Mouse (Mus musculus) lung, embryonic 16.5 days (tissue): ENCODE results near the gene Sytl1. TPM values are rescaled to one million over a fixed set of nuclear protein-coding genes. Genes with fewer than 3 reads are reported as not detected.

Experiments
- ATAC-seq: fragments of 200-750 bp; cut with Nextera tagmentation; 2 replicates; pipeline ENCODE4 v1.8.0; 2017; ENCODE audit warnings: low read depth, mild to moderate bottlenecking, moderate library complexity
- H3K27ac ChIP-seq: fragments of 300-500 bp; sonication (generic); 2 replicates; pipeline ENCODE4 v1.5.1; 2014; ENCODE audit warnings: mild to moderate bottlenecking, control low read depth, low read length
- H3K27me3 ChIP-seq: fragments of 300-500 bp; sonication (generic); 2 replicates; pipeline ENCODE4 v1.6.1; 2014; ENCODE audit warnings: low read depth, low read length, mixed read lengths; ENCODE audit not compliant: control insufficient read depth, insufficient read depth
- H3K36me3 ChIP-seq: fragments of 300-500 bp; sonication (generic); 2 replicates; pipeline ENCODE4 v1.6.1; 2014; ENCODE audit warnings: low read length; ENCODE audit not compliant: control insufficient read depth, insufficient read depth
- H3K4me1 ChIP-seq: fragments of 300-500 bp; sonication (generic); replicated peaks from 2 replicates; pipeline ENCODE4 v1.6.1; 2014; ENCODE audit warnings: low read length, mixed read lengths; ENCODE audit not compliant: control insufficient read depth, insufficient read depth
- H3K4me2 ChIP-seq: fragments of 300-500 bp; sonication (generic); 2 replicates; pipeline ENCODE4 v1.6.1; 2014; ENCODE audit warnings: low read depth, low read length, control low read depth
- H3K4me3 ChIP-seq: fragments of 300-500 bp; sonication (generic); 2 replicates; pipeline ENCODE4 v1.5.1; 2014; ENCODE audit warnings: mild to moderate bottlenecking, low read length, control low read depth
- H3K9ac ChIP-seq: fragments of 300-500 bp; sonication (generic); 2 replicates; pipeline ENCODE4 v1.6.1; 2014; ENCODE audit warnings: low read length, control low read depth
- H3K9me3 ChIP-seq: fragments of 300-500 bp; sonication (generic); 2 replicates; pipeline ENCODE4 v1.6.1; 2016; ENCODE audit warnings: low read length; ENCODE audit not compliant: control insufficient read depth
- WGBS: fragments of 180-500 bp; shearing (Covaris S2); extraction: QIAGEN DNeasy Blood & Tissue Kit; methylation state at CpG from one replicate; pipeline ENCODE4 v1.1.7; 2014; 5-methylcytosine and 5-hydroxymethylcytosine counted together
- polyA plus RNA-seq: library from polyadenylated mRNA; unstranded; fragments of >200 nt; fragmentation: Nextera tagmentation; extraction: Ambion mirVana; gene quantifications from 2 replicates; pipeline ENCODE4 v1.2.1, GENCODE M21; 2015

Sytl1 gene
- polyA plus RNA-seq, 1 experiment from 2014 or later, result 2.4 TPM

GRCm38 (mm10) chr4:133285950-133286349 lies 23.0 kb upstream of the Sytl1 start:
- no peak for ATAC-seq
- Histone ChIP-seq H3K36me3 (no peaks in the 10 kb centered on the region), H3K9ac (no peak overlapping the region), H3K4me1 (0 out of 2 replicates have a peak, but pooled peaks cover 5% of the 10 kb centered on the region), H3K27me3 (no peaks in the 10 kb centered on the region), H3K27ac (no peak overlapping the region), H3K4me3 (no peak overlapping the region), H3K4me2 (no peak overlapping the region), H3K9me3 (no peaks in the 10 kb centered on the region)
- WGBS, result 51% methylated on average over 5 of the region's 5 CpGs

DNA sequence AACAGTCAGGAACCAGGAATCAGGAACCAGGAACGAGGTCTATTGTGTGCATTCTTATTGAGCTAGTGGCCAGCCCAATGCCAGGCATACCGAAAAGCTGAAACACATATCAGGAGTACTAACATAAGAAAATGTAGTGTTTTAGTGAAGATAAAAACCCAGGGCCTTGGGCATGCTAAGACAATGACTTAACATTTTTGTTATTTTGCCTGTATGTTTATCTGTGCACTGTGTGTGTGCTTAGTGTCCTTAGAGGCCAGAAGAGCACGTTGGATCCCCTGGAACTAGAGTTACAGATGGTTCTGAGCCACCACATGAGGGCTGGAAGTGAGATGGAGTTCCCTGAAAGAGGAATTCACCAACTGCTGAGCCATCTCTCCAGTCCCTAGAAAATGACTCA lies 22.4 kb upstream of the Sytl1 start:
- Histone ChIP-seq H3K4me2 (no peak overlapping the region), H3K9me3 (no peaks in the 10 kb centered on the region), H3K4me3 (no peak overlapping the region), H3K27me3 (no peaks in the 10 kb centered on the region), H3K4me1 (0 out of 2 replicates have a peak, but pooled peaks cover 5% of the 10 kb centered on the region), H3K9ac (no peak overlapping the region), H3K27ac (no peak overlapping the region), H3K36me3 (no peaks in the 10 kb centered on the region)
- WGBS, result 80% methylated on average over 3 of the region's 3 CpGs
- ATAC-seq, result no peak

DNA sequence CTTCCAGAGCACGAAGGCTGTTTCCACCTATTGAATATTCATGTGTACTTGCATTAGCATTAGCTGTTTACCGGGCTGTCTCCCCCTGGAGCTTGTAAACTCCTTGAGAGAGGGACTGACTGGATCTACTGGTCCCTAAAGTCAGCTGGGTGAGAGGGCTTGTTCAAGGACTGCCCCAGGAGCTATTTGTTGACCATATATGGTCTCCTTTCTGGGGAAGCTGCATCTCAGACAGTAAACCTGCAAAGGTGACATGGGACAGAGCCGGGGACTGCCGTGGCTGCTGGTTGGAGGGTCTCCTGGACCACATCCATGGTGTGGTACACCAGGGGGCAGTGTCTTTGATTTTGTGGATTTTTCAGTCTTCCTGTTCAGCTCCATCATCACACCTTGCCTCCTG lies 19.7 kb upstream of the Sytl1 start:
- Histone ChIP-seq H3K4me3 (no peak overlapping the region), H3K9ac (no peak overlapping the region), H3K4me1 (peaks cover 11% of the 10 kb centered on the region; the same call in 1 of the 2 replicates), H3K4me2 (no peak overlapping the region), H3K27me3 (no peaks in the 10 kb centered on the region), H3K27ac (no peak overlapping the region), H3K36me3 (no peaks in the 10 kb centered on the region), H3K9me3 (no peaks in the 10 kb centered on the region)
- WGBS, result 23% methylated on average over 4 of the region's 4 CpGs
- ATAC-seq, result no peak

- Histone ChIP-seq H3K4me2 (no peak overlapping the region), H3K27ac (0 out of 2 replicates have a peak overlapping the region, but pooled peaks have one; percentile 55), H3K9me3 (no peaks in the 10 kb centered on the region), H3K4me3 (no peak overlapping the region), H3K9ac (peak overlapping the region; percentile 17), H3K36me3 (no peaks in the 10 kb centered on the region), H3K27me3 (no peaks in the 10 kb centered on the region), H3K4me1 (peaks cover 11% of the 10 kb centered on the region; the same call in 1 of the 2 replicates)
- WGBS, result 17% methylated on average over 5 of the region's 5 CpGs
- ATAC-seq, result no peak
Observed at GRCm38 (mm10) chr4:133281951-133282481, 19.1 kb upstream of the Sytl1 start.

- no peaks in the 10 kb centered on the region for H3K9me3 ChIP-seq
- peak overlapping the region; percentile 55; the same call in 1 of the 2 replicates for H3K27ac ChIP-seq
- H3K4me2 ChIP-seq, result no peak overlapping the region
- H3K9ac ChIP-seq, result no peak overlapping the region
- no peak overlapping the region for H3K4me3 ChIP-seq
- ATAC-seq, result no peak
- WGBS, result 23% methylated on average over 7 of the region's 7 CpGs
- H3K27me3 ChIP-seq, result no peaks in the 10 kb centered on the region
- no peaks in the 10 kb centered on the region for H3K36me3 ChIP-seq
- peaks cover 15% of the 10 kb centered on the region for H3K4me1 ChIP-seq
Observed at GRCm38 (mm10) chr4:133281513-133281912, 18.6 kb upstream of the Sytl1 start.

DNA sequence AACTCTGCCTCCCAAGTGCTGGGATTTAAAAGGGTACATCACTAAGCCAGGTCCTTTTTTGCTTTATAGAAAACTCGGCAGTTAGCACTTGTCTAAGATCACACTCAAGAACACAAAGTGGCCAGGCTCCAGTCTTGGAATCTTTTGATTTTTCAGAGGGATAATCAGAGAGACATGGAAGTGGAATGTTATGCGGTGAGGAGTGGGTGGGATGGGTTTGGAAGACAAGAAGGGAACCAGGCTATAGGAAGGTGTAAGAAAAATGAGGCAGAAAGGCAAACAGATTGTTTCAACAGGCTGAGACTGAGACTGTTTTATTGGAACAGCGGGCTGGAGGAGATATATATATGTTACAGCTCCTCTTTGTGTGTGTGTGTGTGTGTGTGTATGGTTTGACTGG lies 15.6 kb upstream of the Sytl1 start:
- Histone ChIP-seq H3K27me3 (no peaks in the 10 kb centered on the region), H3K9ac (no peak overlapping the region), H3K36me3 (no peaks in the 10 kb centered on the region), H3K4me1 (peaks cover 25% of the 10 kb centered on the region), H3K27ac (no peak overlapping the region; the same call in 1 of the 2 replicates), H3K4me3 (no peak overlapping the region), H3K4me2 (peak overlapping the region; percentile 68), H3K9me3 (no peaks in the 10 kb centered on the region)
- WGBS, result 77% methylated on average over 3 of the region's 3 CpGs
- no peak for ATAC-seq

DNA sequence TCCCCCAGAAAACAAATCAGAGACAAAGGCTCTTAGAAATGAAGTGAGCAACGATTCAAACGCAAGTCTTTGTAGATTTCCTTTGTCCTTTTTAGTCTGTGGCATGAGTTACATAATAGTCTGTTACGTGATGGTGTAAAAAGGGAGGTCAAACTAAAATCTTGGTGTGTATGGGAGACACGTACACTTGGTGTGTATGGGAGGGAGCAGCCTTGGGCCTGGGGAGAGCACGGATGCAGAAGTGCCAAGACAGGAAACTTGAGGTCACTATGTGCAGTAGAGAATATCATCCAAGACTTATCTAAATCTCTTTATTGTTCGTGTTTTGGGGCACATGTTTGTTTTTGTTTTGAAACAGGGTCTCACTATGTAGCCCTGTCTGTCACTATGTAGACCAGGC lies 15.2 kb upstream of the Sytl1 start:
- peak overlapping the region; percentile 85 for H3K9ac ChIP-seq
- H3K9me3 ChIP-seq, result no peaks in the 10 kb centered on the region
- 22% methylated on average over 6 of the region's 6 CpGs for WGBS
- H3K36me3 ChIP-seq, result no peaks in the 10 kb centered on the region
- peak overlapping the region; percentile 88 for H3K27ac ChIP-seq
- peak overlapping the region; percentile 68 for H3K4me2 ChIP-seq
- no peaks in the 10 kb centered on the region for H3K27me3 ChIP-seq
- ATAC-seq, result peak; percentile 30; the same call in 1 of the 2 replicates
- peaks cover 25% of the 10 kb centered on the region for H3K4me1 ChIP-seq
- peak overlapping the region; percentile 75 for H3K4me3 ChIP-seq

GRCm38 (mm10) chr4:133277104-133278026 lies 14.5 kb upstream of the Sytl1 start, which contains the start of gene Tmem222:
Gene Tmem222, minus strand, starts transcription at chr4:133277792.
- H3K36me3 ChIP-seq, result no peaks in the 10 kb centered on the region
- peak within 1 kb of the TSS; percentile 88 for H3K27ac ChIP-seq
- no peaks in the 10 kb centered on the region for H3K27me3 ChIP-seq
- H3K4me1 ChIP-seq, result peaks cover 25% of the 10 kb centered on the region
- peak within 1 kb of the TSS; percentile 68 for H3K4me2 ChIP-seq
- ATAC-seq, result peak; percentile 96
- no peaks in the 10 kb centered on the region for H3K9me3 ChIP-seq
- H3K9ac ChIP-seq, result peak within 1 kb of the TSS; percentile 85
- peak within 1 kb of the TSS; percentile 75 for H3K4me3 ChIP-seq
- under 1% methylated on average over 73 of the region's 73 CpGs for WGBS

- H3K27me3 ChIP-seq, result no peaks in the 10 kb centered on the region
- 85% methylated on average over 9 of the region's 9 CpGs for WGBS
- ATAC-seq, result no peak
- H3K4me1 ChIP-seq, result peaks cover 4% of the 10 kb centered on the region; the same call in 1 of the 2 replicates
- H3K36me3 ChIP-seq, result peaks cover 29% of the 10 kb centered on the region
- no peak overlapping the region for H3K4me2 ChIP-seq
- H3K9ac ChIP-seq, result no peak overlapping the region
- no peaks in the 10 kb centered on the region for H3K9me3 ChIP-seq
- H3K4me3 ChIP-seq, result no peak overlapping the region
- H3K27ac ChIP-seq, result no peak overlapping the region
Observed at GRCm38 (mm10) chr4:133270929-133271328, 8.0 kb upstream of the Sytl1 start.
